Mouse (Mus musculus): ENCODE results near the gene Rad52.

The Rad52 gene

GRCm38 (mm10) chr6:119902204-119903080 is at the start of gene Rad52:
Gene Rad52, plus strand, starts transcription at chr6:119902698.
- peak; percentile 94 for DNase-seq (ENCODE audit: low read depth, low spot score)

GRCm38 (mm10) chr6:119854156-119854555 is 48.3 kb upstream of the Rad52 start:
- DNase-seq (ENCODE audit: low read depth, low spot score) = peak; percentile 89

- no peak for DNase-seq (ENCODE audit: low read depth, low spot score)
These were observed 47.0 kb upstream of the Rad52 start for GRCm38 (mm10) chr6:119855471-119855870.

- DNase-seq (ENCODE audit: low read depth, low spot score) = no peak
These were observed 42.3 kb upstream of the Rad52 start for GRCm38 (mm10) chr6:119860236-119860635.

- no peak for DNase-seq (ENCODE audit: low read depth, low spot score)
These were observed 41.0 kb upstream of the Rad52 start for GRCm38 (mm10) chr6:119861519-119861918.

- DNase-seq (ENCODE audit: low read depth, low spot score) = no peak
These were observed 38.0 kb upstream of the Rad52 start for GRCm38 (mm10) chr6:119864341-119865034.

GRCm38 (mm10) chr6:119883151-119883550 is 19.3 kb upstream of the Rad52 start:
- DNase-seq (ENCODE audit: low read depth, low spot score) = no peak

GRCm38 (mm10) chr6:119892711-119893110 is 9.8 kb upstream of the Rad52 start:
- no peak for DNase-seq (ENCODE audit: low read depth, low spot score)

- DNase-seq (ENCODE audit: low read depth, low spot score) = no peak
These were observed 737 bp downstream of the Rad52 start for GRCm38 (mm10) chr6:119903081-119903789.

- no peak for DNase-seq (ENCODE audit: low read depth, low spot score)
These were observed 3.0 kb downstream of the Rad52 start for GRCm38 (mm10) chr6:119905461-119905860.

- DNase-seq (ENCODE audit: low read depth, low spot score) = peak; percentile 18
These were observed 9.5 kb downstream of the Rad52 start for GRCm38 (mm10) chr6:119912046-119912445.

GRCm38 (mm10) chr6:119915710-119916109 is 13.2 kb downstream of the Rad52 start:
- no peak for DNase-seq (ENCODE audit: low read depth, low spot score)

- peak; percentile 61 for DNase-seq (ENCODE audit: low read depth, low spot score)
These were observed 16.2 kb downstream of the Rad52 start for GRCm38 (mm10) chr6:119918561-119919181.

GRCm38 (mm10) chr6:119922136-119922535 is 19.6 kb downstream of the Rad52 start:
- no peak for DNase-seq (ENCODE audit: low read depth, low spot score)

GRCm38 (mm10) chr6:119922544-119922943 is 20.0 kb downstream of the Rad52 start:
- DNase-seq (ENCODE audit: low read depth, low spot score) = no peak

GRCm38 (mm10) chr6:119924235-119925005 is 21.9 kb downstream of the Rad52 start:
- DNase-seq (ENCODE audit: low read depth, low spot score) = peak; percentile 55
